Mouse (Mus musculus): ENCODE data around the gene Ntm. TPM values are rescaled to one million over a fixed set of nuclear protein-coding genes. Genes with fewer than 3 reads are reported as not detected.

The Ntm gene
- total RNA-seq, 4 experiments from 2014 or later: 239 to 270 (median 257) TPM

DNA sequence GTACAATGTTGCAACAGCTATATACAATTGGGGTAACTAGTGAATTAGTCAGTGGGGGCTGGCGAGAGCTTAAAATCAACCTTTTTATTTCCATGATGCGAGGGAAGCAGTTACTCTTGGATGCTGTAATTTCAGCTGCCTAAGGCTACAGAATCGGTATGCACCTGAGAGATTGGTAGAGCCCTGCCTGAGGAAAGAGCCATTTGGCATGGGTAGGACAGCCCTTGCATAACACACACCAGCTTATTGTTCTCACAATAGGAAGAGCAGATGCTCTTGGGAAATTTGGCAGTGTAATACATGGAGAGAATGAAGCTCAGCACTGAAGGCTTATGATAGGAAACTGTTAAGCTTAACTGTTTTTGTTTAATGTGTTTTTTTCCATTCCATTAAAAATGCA is 621.6 kb downstream of the Ntm start:
- DNase-seq (ENCODE audit: low spot score in 2 of 2): no peak

GRCm38 (mm10) chr9:29335671-29336070 is 627.3 kb downstream of the Ntm start:
- no peak for DNase-seq (ENCODE audit: low spot score in 2 of 2)

- DNase-seq (ENCODE audit: low spot score in 2 of 2): no peak
Observed at GRCm38 (mm10) chr9:29332296-29333090, 630.4 kb downstream of the Ntm start.

DNA sequence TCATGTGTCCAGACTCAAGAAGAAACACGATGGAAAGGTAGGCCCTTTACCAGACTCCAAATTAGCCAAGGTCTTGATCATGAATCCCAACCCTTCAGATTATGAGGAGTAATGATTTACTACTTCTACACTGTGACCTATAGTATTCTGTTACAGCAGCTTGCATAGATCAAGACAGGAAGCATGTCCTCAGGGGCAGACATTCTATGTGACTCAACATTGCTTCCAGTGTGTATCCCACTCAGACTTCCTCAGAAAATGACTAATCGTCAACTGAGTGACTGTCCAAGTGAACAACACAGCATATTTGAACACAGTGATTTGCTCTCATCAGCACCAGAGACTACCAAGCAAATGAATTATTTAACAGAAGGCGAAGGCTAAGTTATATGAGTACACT is 632.5 kb downstream of the Ntm start:
- DNase-seq (ENCODE audit: low spot score in 2 of 2): no peak

- no peak for DNase-seq (ENCODE audit: low spot score in 2 of 2)
Observed at GRCm38 (mm10) chr9:29326283-29326682, 636.7 kb downstream of the Ntm start.

GRCm38 (mm10) chr9:29325137-29325536 is 637.8 kb downstream of the Ntm start:
- DNase-seq (ENCODE audit: low spot score in 2 of 2): no peak

DNA sequence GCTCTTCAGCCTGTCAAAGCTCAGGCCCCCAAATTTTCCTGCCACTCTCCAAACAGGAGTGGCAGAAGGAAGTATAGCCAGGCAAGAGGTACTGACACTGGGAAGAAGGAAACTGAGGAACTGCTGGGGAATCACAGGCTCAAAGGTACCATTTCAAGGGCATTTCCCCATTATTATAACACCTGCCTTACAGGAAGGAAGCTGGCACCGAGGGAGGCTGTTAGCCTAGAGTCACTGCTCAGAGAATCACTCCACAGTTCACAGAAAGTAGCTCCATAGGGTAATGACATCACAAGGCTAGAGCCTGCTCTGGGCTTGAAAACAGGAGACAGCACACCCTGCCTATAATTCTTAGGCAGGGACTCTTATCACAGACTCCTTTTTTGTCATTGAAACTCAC is 643.7 kb downstream of the Ntm start:
- DNase-seq (ENCODE audit: low spot score in 2 of 2): no peak

GRCm38 (mm10) chr9:29318676-29319162 is 644.2 kb downstream of the Ntm start:
- no peak for DNase-seq (ENCODE audit: low spot score in 2 of 2)

DNA sequence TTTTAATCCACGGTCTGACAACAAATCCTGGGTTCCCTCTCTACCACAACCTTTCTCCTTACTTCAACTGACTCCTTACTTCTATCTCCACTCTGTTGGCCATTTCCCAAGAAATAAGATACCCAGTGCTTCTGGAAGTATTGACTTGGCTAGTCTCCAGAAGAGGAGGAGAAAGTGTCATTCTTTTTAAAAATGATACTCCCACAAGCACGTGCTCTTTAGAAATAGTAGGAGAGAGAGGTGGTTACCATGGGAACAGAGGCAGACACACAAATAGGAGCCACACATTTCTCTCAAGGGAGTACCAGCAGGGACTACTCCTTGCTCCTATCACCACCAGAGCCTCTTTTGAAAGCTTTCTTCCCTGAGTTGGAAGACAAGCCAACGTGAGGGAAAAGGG is 645.3 kb downstream of the Ntm start:
- peak in 1 of 2 experiments; percentile 58 for DNase-seq (ENCODE audit: low spot score in 2 of 2)

GRCm38 (mm10) chr9:29315842-29316241 is 647.1 kb downstream of the Ntm start:
- no peak for DNase-seq (ENCODE audit: low spot score in 2 of 2)

- DNase-seq (ENCODE audit: low spot score in 2 of 2): no peak
Observed at GRCm38 (mm10) chr9:29306961-29307360, 656.0 kb downstream of the Ntm start.

GRCm38 (mm10) chr9:29298340-29298739 is 664.6 kb downstream of the Ntm start:
- DNase-seq (ENCODE audit: low spot score in 2 of 2): no peak

DNA sequence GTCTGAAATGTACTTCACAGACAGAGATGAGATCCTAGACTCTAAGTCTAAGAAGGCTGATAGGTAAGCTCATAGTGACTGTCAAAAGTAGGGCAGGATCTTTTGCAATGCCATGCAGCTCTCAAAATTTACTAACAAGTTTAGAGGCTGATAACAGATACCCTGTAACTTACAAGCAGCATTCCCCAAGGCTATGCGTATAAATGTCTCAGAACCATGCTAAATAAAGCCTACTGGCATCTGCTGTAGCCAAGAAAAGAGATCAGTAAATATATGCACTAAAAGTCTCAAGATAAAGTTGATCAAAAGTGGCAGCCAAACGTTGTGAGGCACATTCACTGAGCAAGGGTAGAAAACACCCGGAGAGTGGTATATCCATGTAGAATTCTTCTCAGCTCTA is 666.2 kb downstream of the Ntm start:
- no peak for DNase-seq (ENCODE audit: low spot score in 2 of 2)

GRCm38 (mm10) chr9:29288003-29288704 is 674.8 kb downstream of the Ntm start:
- no peak for DNase-seq (ENCODE audit: low spot score in 2 of 2)

DNA sequence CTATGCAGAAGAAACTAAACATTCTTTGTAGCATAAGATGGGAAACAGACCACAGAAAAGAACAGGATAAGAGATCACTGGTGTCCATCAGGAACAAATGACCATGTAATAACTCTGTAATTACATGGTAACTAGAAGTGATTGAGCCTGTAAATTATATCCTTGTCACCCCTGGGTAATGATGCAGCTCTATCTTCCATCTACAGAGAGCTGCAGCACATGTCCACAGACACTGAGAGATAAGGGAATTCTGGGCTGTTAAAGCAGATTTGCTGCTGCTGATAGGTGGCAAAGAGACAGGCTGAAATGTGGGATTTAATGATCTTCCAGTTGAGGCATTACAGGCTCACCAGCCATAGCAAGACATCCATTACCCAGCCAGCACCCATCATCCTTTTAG is 677.8 kb downstream of the Ntm start:
- no peak for DNase-seq (ENCODE audit: low spot score in 2 of 2)

DNA sequence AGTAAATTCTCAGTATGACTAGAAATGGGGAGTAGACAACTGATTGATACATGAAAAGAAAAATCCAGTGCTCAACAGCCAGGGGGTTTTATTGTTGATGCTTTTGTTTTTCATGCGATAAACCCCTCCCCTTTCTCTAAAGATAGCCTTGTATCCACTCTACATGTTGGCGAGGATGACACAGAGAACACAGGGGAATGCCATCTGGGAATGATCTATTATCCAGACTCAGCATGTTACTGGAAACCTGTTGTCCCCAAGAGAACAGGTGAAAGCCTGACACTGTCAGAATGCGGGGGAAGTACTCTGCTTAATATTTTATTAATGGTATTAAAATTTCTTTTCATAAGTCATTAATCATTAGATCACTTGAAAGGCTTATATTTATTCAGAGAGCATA is 690.1 kb downstream of the Ntm start:
- no peak for DNase-seq (ENCODE audit: low spot score in 2 of 2)

- DNase-seq (ENCODE audit: low spot score in 2 of 2): no peak
Observed at GRCm38 (mm10) chr9:29269988-29270387, 693.0 kb downstream of the Ntm start.

DNA sequence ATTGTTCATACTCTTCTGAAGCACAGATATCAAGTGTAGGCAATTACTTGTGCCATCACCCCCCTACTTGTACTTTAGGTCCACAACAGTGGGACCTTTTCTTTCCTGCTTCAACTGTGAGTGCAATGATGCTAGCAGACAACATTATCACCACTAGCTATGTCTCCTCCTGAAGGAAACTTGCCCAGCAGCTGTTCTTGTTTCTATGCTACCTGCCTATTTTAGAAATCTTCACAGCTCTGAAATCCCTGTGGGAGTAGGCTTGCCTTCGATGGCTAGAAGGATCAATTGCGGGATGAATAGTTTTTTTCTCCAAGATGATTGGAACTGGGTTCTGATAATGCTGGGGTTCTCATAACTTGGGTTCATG is 693.7 kb downstream of the Ntm start:
- DNase-seq (ENCODE audit: low spot score in 2 of 2): no peak

GRCm38 (mm10) chr9:29268583-29269276 is 694.2 kb downstream of the Ntm start:
- DNase-seq (ENCODE audit: low spot score in 2 of 2): peak in 1 of 2 experiments; percentile 32

- DNase-seq (ENCODE audit: low spot score in 2 of 2): no peak
Observed at GRCm38 (mm10) chr9:29267663-29268062, 695.3 kb downstream of the Ntm start.

DNA sequence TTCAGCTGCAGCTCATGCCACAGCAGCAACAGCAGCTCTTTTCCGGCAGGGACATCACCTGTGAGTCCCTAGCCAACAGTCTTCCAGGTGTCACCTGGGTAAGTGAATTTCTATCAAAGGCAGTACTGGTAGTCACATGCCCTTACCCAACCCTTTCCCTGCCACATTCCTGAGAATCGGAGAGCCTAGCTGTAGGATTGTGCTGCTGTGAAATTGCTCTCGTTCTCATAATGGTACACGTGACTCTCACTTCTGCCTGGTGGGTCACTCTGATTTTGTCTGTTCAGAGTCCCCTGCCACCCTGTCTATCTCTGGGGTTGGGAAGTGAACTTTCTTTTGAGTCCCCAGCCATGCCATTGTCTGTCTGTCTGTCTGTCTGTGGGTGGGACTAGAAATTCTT is 697.8 kb downstream of the Ntm start:
- DNase-seq (ENCODE audit: low spot score in 2 of 2): no peak

DNA sequence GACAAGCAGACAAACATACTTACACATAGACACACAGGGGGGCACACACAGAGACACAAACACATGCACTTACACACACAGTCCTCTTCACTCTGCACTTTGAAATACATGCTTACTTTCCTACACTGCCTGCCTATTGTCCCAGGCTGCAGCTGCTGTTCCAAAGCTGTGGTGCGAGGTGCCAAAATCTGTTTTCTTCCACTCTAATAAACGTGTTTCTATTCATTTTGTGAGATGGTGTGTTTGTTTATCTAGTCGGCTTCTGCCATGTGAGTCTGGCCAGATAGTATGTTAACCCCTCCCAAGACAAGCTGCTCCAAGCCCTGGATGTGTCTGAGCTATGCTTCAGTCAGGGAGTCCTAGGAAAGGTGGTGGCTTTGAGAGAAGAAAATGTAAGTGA is 700.1 kb downstream of the Ntm start:
- no peak for DNase-seq (ENCODE audit: low spot score in 2 of 2)

Data from left cerebral cortex, adult 8-10 months (tissue).